Mouse (Mus musculus) intestine, embryonic 15.5 days (tissue): ENCODE data around the gene Myd88. TPM values are rescaled to one million over a fixed set of nuclear protein-coding genes. Genes with fewer than 3 reads are reported as not detected.

ENCODE experiments used
- ATAC-seq: fragments of 200-750 bp; cut with Nextera tagmentation; 2 replicates; pipeline ENCODE4 v1.8.0; 2017; ENCODE audit warnings: moderate TSS enrichment, moderate library complexity
- H3K27ac ChIP-seq: fragments of 300-500 bp; sonication (generic); 2 replicates; pipeline ENCODE4 v1.5.1; 2015; ENCODE audit warnings: mild to moderate bottlenecking, inconsistent platforms
- H3K27me3 ChIP-seq: fragments of 300-500 bp; sonication (generic); replicated peaks from 2 replicates; pipeline ENCODE4 v1.6.1; 2015; ENCODE audit warnings: inconsistent platforms
- H3K36me3 ChIP-seq: fragments of 300-500 bp; sonication (generic); 2 replicates; pipeline ENCODE4 v1.6.1; 2015; ENCODE audit warnings: inconsistent platforms
- H3K4me1 ChIP-seq: fragments of 300-500 bp; sonication (generic); replicated peaks from 2 replicates; pipeline ENCODE4 v1.6.1; 2015; ENCODE audit warnings: inconsistent platforms
- H3K4me2 ChIP-seq: fragments of 300-500 bp; sonication (generic); replicated peaks from 2 replicates; pipeline ENCODE4 v1.6.1; 2015; ENCODE audit warnings: mild to moderate bottlenecking, inconsistent platforms
- H3K4me3 ChIP-seq: fragments of 300-500 bp; sonication (generic); replicated peaks from 2 replicates; pipeline ENCODE4 v1.5.1; 2015; ENCODE audit warnings: inconsistent platforms
- H3K9ac ChIP-seq: fragments of 300-500 bp; sonication (generic); 2 replicates; pipeline ENCODE4 v1.6.1; 2015; ENCODE audit warnings: inconsistent platforms
- H3K9me3 ChIP-seq: fragments of 300-500 bp; sonication (generic); 2 replicates; pipeline ENCODE4 v1.6.1; 2016; ENCODE audit warnings: inconsistent platforms
- WGBS: fragments of 180-500 bp; shearing (Covaris S2); methylation state at CpG from one replicate; pipeline ENCODE4 v1.1.7; 2015; 5-methylcytosine and 5-hydroxymethylcytosine counted together
- polyA plus RNA-seq: library from polyadenylated mRNA; unstranded; fragments of >200 nt; fragmentation: Nextera tagmentation; extraction: Ambion mirVana; gene quantifications from 2 replicates; pipeline ENCODE4 v1.2.1, GENCODE M21; 2015

Gene Myd88
- polyA plus RNA-seq, 1 experiment from 2014 or later, result 29.8 TPM

- no peak overlapping the region for H3K4me3 ChIP-seq
- peaks cover 7% of the 10 kb centered on the region for H3K36me3 ChIP-seq
- H3K9ac ChIP-seq, result no peak overlapping the region
- no peak overlapping the region for H3K27ac ChIP-seq
- ATAC-seq, result no peak
- no peak overlapping the region for H3K4me2 ChIP-seq
- no peaks in the 10 kb centered on the region for H3K27me3 ChIP-seq
- H3K9me3 ChIP-seq, result no peaks in the 10 kb centered on the region
- peaks cover 27% of the 10 kb centered on the region for H3K4me1 ChIP-seq
- WGBS, result 89% methylated on average over 3 of the region's 3 CpGs
Measured at GRCm38 (mm10) chr9:119338350-119338749, 2.9 kb downstream of the Myd88 start.

GRCm38 (mm10) chr9:119337842-119338241 is 3.4 kb downstream of the Myd88 start:
- ATAC-seq, result no peak
- Histone ChIP-seq H3K27ac (no peak overlapping the region), H3K9me3 (no peaks in the 10 kb centered on the region), H3K4me3 (no peak overlapping the region), H3K36me3 (peaks cover 7% of the 10 kb centered on the region), H3K27me3 (no peaks in the 10 kb centered on the region), H3K4me2 (no peak overlapping the region), H3K4me1 (peaks cover 25% of the 10 kb centered on the region), H3K9ac (no peak overlapping the region)
- WGBS, result 96% methylated on average over 14 of the region's 14 CpGs

- H3K9me3 ChIP-seq, result no peaks in the 10 kb centered on the region
- no peak overlapping the region for H3K27ac ChIP-seq
- H3K4me1 ChIP-seq, result peaks cover 16% of the 10 kb centered on the region
- WGBS, result 85% methylated on average over 4 of the region's 4 CpGs
- H3K4me2 ChIP-seq, result no peak overlapping the region
- peaks cover 7% of the 10 kb centered on the region for H3K36me3 ChIP-seq
- no peaks in the 10 kb centered on the region for H3K27me3 ChIP-seq
- no peak overlapping the region for H3K9ac ChIP-seq
- H3K4me3 ChIP-seq, result no peak overlapping the region
- no peak for ATAC-seq
Measured at GRCm38 (mm10) chr9:119335571-119335970, 5.6 kb downstream of the Myd88 start.

DNA sequence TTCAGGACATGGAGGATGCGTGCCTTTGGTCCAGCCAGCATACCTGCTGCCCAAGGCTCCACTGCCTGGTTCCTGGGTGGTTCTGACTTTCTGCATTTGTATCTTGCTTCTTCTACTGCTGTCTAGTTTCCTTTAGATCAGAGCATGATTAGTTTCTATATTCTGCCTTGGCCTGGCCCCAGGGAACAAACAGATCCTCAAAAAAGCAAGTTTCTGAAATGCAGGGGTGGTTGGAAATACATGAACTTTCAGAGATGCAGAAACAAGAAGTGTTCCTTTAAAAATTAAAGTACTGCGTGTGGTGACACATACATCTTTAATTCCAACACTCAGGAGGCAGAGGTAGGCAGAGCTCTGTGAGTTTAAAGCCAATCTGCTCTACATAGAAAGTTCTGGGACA is 6.4 kb downstream of the Myd88 start:
- H3K27ac ChIP-seq, result peak overlapping the region; percentile 51; the same call in 1 of the 2 replicates

DNA sequence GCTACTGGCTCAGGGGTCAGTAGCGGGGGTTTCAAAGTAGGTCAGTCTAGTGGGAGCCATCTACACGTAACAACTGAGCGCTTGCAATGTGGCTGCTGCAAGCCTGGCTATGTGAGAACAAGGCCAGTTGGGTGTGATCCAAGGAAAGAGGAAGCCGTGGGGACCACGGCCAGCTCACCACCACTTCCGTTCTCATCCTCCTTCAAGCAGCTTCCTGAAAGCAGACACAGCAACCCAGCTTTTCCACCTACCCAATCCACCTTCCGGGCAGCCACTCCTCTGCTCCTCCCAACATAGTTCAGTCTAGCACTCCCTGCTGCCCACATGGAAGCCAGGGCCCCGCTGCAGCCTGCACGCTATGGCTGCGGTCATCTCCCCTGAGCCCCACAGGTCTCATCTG is 6.9 kb downstream of the Myd88 start:
- 50% methylated on average over 10 of the region's 10 CpGs for WGBS
- Histone ChIP-seq H3K9ac (no peak overlapping the region), H3K9me3 (no peaks in the 10 kb centered on the region)

More for the DNA sequence above, 6.4 kb downstream of the Myd88 start:
- no peak for ATAC-seq
- no peak overlapping the region for H3K4me3 ChIP-seq
- H3K36me3 ChIP-seq, result peaks cover 7% of the 10 kb centered on the region
- no peak overlapping the region for H3K9ac ChIP-seq
- H3K4me2 ChIP-seq, result no peak overlapping the region
- no peaks in the 10 kb centered on the region for H3K9me3 ChIP-seq
- WGBS, result 89% methylated on average over 2 of the region's 2 CpGs
- H3K27me3 ChIP-seq, result no peaks in the 10 kb centered on the region
- peaks cover 14% of the 10 kb centered on the region for H3K4me1 ChIP-seq

GRCm38 (mm10) chr9:119330186-119330963 is 10.8 kb downstream of the Myd88 start:
- Histone ChIP-seq H3K36me3 (no peaks in the 10 kb centered on the region), H3K9ac (no peak overlapping the region), H3K4me3 (no peak overlapping the region), H3K4me1 (peaks cover 6% of the 10 kb centered on the region), H3K9me3 (no peaks in the 10 kb centered on the region), H3K27me3 (no peaks in the 10 kb centered on the region), H3K27ac (no peak overlapping the region), H3K4me2 (no peak overlapping the region)
- ATAC-seq, result no peak
- 86% methylated on average over 15 of the region's 15 CpGs for WGBS

More for the DNA sequence above, 6.9 kb downstream of the Myd88 start:
- Histone ChIP-seq H3K4me2 (no peak overlapping the region), H3K4me3 (no peak overlapping the region), H3K27ac (peak overlapping the region; percentile 51; the same call in 1 of the 2 replicates), H3K4me1 (peaks cover 14% of the 10 kb centered on the region), H3K36me3 (peaks cover 7% of the 10 kb centered on the region), H3K27me3 (no peaks in the 10 kb centered on the region)
- ATAC-seq, result no peak

DNA sequence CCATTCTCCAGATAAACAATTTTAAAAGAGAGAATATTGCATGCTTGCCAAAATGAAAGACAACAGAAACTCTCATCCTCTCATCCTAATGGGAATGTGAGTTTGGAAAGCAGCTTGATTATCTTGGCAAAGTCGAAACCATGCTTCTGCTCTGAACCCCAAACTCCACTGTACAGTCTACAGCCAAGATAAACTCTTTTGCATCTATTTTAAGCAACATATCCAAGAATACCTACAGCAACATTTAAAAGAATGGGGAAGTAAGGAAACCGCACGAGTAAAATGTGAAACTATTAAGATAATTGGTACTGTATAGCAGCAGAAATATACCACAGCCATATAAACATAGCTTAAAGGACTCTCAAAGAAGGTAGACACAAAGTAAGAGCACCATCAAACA is 12.7 kb downstream of the Myd88 start:
- no peak overlapping the region for H3K4me3 ChIP-seq
- no peak overlapping the region for H3K4me2 ChIP-seq
- no peak overlapping the region for H3K27ac ChIP-seq
- no peaks in the 10 kb centered on the region for H3K36me3 ChIP-seq
- no peaks in the 10 kb centered on the region for H3K4me1 ChIP-seq
- ATAC-seq, result no peak
- no peaks in the 10 kb centered on the region for H3K9me3 ChIP-seq
- no peak overlapping the region for H3K9ac ChIP-seq
- WGBS, result 78% methylated on average over 3 of the region's 3 CpGs
- H3K27me3 ChIP-seq, result no peaks in the 10 kb centered on the region

- Histone ChIP-seq H3K27ac (no peak overlapping the region), H3K4me1 (peaks cover 7% of the 10 kb centered on the region; the same call in 1 of the 2 replicates), H3K4me2 (no peak overlapping the region), H3K9me3 (no peaks in the 10 kb centered on the region), H3K4me3 (no peak overlapping the region), H3K9ac (no peak overlapping the region), H3K36me3 (no peaks in the 10 kb centered on the region), H3K27me3 (no peaks in the 10 kb centered on the region)
- 73% methylated on average over 1 of the region's 1 CpGs for WGBS
- ATAC-seq, result no peak
Measured at GRCm38 (mm10) chr9:119324130-119324529, 17.1 kb downstream of the Myd88 start.

DNA sequence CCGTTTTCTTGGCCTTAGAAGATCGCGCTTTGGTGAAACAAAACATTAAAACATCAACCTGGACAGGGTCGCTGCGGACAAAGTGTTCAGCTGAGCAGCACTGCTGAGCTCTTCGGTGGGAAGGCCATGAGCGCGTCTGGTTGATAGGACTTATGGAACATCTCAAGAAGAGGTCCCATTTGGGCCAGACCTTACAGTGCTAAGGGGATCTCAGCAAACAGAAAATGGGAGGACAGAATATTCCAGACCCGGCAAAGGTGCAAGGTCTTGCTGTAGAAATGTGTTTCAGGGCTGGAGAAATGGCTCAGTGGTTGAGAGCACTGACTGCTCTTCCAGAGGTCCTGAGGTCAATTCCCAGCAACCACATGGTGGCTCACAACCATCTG is 18.0 kb downstream of the Myd88 start:
- H3K9ac ChIP-seq, result peak overlapping the region; percentile 55
- peaks cover 7% of the 10 kb centered on the region; the same call in 1 of the 2 replicates for H3K4me1 ChIP-seq
- no peaks in the 10 kb centered on the region for H3K9me3 ChIP-seq
- peak; percentile 11 for ATAC-seq
- 4% methylated on average over 9 of the region's 9 CpGs for WGBS
- H3K4me2 ChIP-seq, result peak overlapping the region; percentile 94
- peak overlapping the region; percentile 91 for H3K27ac ChIP-seq
- no peaks in the 10 kb centered on the region for H3K27me3 ChIP-seq
- H3K36me3 ChIP-seq, result no peaks in the 10 kb centered on the region
- peak overlapping the region; percentile 95 for H3K4me3 ChIP-seq

- ATAC-seq, result peak; percentile 99
- no peaks in the 10 kb centered on the region for H3K36me3 ChIP-seq
- H3K4me1 ChIP-seq, result peaks cover 7% of the 10 kb centered on the region; the same call in 1 of the 2 replicates
- under 1% methylated on average over 74 of the region's 76 CpGs for WGBS
- H3K4me3 ChIP-seq, result peak within 1 kb of the TSS; percentile 95
- H3K9ac ChIP-seq, result peak within 1 kb of the TSS; percentile 81
- peak within 1 kb of the TSS; percentile 94 for H3K4me2 ChIP-seq
- H3K9me3 ChIP-seq, result no peaks in the 10 kb centered on the region
- peak within 1 kb of the TSS; percentile 91 for H3K27ac ChIP-seq
- H3K27me3 ChIP-seq, result no peaks in the 10 kb centered on the region
Measured at GRCm38 (mm10) chr9:119322289-119323259, 18.6 kb downstream of the Myd88 start, which contains the start of gene Oxsr1. TSS of gene Oxsr1 (minus strand) at chr9:119322427.

- H3K9ac ChIP-seq, result peak overlapping the region; percentile 81
- no peaks in the 10 kb centered on the region for H3K36me3 ChIP-seq
- ATAC-seq, result peak; percentile 29
- no peaks in the 10 kb centered on the region for H3K9me3 ChIP-seq
- H3K4me2 ChIP-seq, result peak overlapping the region; percentile 94
- no peaks in the 10 kb centered on the region for H3K27me3 ChIP-seq
- peak overlapping the region; percentile 95 for H3K4me3 ChIP-seq
- under 1% methylated on average over 59 of the region's 59 CpGs for WGBS
- peak overlapping the region; percentile 83 for H3K27ac ChIP-seq
- peaks cover 7% of the 10 kb centered on the region; the same call in 1 of the 2 replicates for H3K4me1 ChIP-seq
Measured at GRCm38 (mm10) chr9:119321392-119322229, 19.6 kb downstream of the Myd88 start.
